Mouse (Mus musculus) adrenal gland, postnatal 4 days (tissue): ENCODE data around the gene Stxbp3. TPM values are rescaled to one million over a fixed set of nuclear protein-coding genes. Genes with fewer than 3 reads are reported as not detected.
"Not testable (repeated sequence)": the region's sequence is repeated elsewhere in the genome, so short reads cannot be mapped to it uniquely, and the experiment has no call there.

Experiments
- DNase-seq, 2 experiments: peaks; one replicate each; pipeline ENCODE4 v3.0.0; 2021 to 2022; ENCODE audit warnings: low spot score in 2 of 2, mixed read lengths in 2 of 2
- total RNA-seq, 2 experiments: library from RNA; stranded (reverse); gene quantifications; 2 replicates each; pipeline ENCODE4 v1.2.3; 2021

Stxbp3 gene
- total RNA-seq, 2 experiments from 2014 or later: 48.6 to 51.5 TPM

- DNase-seq: no peak
Measured at GRCm38 (mm10) chr3:108857714-108858113, 17.4 kb upstream of the Stxbp3 start.

GRCm38 (mm10) chr3:108857124-108857470 is 16.8 kb upstream of the Stxbp3 start:
- DNase-seq: no peak

DNA sequence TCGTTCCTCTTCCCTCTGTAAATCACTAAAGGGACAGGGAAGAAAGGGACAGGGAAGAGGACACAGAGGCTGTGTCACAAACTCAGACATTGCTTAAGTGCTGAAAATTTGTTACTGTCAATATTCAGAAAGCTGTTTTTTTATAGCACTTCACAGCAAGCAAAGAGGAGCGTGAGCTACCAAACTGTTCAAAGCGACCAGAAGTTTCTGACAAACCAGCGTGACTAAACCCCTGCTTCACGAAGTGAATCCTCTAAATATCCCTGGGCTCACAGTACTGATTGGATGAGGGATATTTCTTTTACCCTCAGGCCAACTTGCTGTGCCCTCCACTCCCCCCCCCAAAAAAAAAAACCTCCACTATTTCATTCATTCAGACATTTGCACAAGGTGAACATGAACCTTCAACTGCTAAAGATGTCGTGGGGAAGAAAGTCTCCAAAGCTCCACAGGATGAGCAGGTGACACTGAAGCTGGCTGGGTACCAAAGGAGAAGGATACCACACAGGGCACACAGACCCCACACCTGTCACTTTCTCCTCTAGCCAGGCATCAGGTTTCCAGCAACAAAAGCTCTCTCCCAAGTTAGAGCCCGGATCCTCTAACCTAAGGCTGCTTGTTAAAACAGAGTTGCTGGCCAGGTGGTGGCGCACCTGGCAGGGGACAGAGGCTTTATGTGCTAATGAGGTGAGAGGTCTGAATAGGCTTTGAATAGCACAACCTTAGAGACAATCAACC is 16.2 kb upstream of the Stxbp3 start:
- DNase-seq: no peak

- DNase-seq: peak; percentile 18 to 46
Measured at GRCm38 (mm10) chr3:108855864-108856263, 15.5 kb upstream of the Stxbp3 start.

- DNase-seq: peak in 1 of 2 experiments; percentile 32
Measured at GRCm38 (mm10) chr3:108855371-108855770, 15.0 kb upstream of the Stxbp3 start.

GRCm38 (mm10) chr3:108853266-108853665 is 12.9 kb upstream of the Stxbp3 start:
- DNase-seq: no peak

GRCm38 (mm10) chr3:108851996-108852697 is 11.8 kb upstream of the Stxbp3 start:
- no peak for DNase-seq

DNA sequence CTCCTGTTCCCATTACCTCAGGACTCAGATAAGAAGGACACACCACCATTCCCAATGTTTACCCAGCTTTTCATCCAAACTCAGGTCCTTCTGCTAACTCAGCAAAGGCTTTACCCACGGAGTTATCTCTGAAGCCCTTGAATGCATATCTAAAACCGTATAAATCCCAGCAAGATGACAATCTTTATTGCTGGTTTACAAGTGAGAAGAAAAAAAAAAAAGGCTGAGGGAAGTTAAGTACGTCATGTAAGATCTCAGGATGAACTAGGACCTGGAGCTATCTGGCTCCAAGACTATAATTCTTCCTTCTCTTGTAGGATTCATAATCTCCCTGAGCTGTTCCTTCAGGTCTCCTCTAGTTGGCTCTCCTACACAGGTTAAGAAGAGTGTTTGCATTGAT is 11.2 kb upstream of the Stxbp3 start:
- no peak for DNase-seq

DNA sequence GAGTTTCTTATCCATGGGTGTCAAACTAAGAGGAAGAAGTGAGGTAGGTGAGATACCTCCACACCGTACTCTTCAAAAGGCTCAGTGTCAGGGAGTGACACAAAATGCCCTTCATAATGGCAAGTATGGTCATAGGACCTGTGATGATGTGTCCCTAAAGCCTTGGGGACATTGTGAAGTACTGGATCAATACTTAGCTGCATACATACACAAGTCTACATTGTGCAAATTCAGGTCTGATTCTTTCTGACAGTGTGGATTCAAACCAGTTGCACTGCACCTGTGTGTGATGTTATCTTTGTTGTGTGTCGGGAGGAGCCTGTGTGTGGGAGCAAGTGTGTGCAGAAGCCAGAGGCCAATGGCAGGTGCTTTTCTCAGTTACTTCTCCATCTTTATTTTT is 10.7 kb upstream of the Stxbp3 start:
- DNase-seq: no peak

GRCm38 (mm10) chr3:108850506-108850905 is 10.2 kb upstream of the Stxbp3 start:
- DNase-seq: peak in 1 of 2 experiments; percentile 19

- DNase-seq: no peak
Measured at GRCm38 (mm10) chr3:108846616-108847015, 6.3 kb upstream of the Stxbp3 start.

- DNase-seq: no peak
Measured at GRCm38 (mm10) chr3:108844521-108844920, 4.2 kb upstream of the Stxbp3 start.

DNA sequence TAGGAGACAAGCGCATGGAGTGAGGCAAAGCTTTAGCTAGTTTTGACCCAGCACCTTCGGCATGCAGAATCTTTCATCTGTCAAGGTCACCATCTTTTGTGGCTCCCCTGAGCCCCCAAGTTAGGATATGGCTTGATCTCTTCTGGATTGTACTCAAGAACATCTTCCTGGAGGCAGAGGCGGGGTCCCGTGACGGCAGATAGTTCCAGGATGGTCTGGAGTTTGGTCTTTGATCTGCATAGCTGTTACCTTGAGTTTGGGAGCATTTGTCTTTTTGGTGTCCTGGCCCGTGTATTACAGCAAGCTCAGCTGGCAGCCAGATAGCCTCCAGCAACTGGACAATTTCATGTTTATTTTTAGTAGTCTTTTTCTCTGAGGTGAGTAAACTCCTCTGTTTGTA is 3.7 kb upstream of the Stxbp3 start:
- no peak for DNase-seq

DNA sequence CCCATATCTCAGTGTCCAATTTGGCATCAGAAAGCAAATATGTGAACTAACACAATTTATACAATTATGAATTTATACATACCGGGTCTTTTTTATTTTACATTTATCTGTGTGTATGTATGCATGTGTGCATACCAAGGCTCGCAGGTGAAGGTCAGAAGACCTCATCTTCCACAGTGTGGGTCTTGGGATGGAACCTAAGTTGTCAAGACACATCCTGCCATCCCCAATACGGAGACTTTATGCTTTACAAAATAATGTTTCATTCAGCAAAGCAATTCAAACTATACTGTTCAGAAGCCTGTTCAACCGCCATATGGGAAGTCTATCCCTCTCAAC is 359 bp upstream of the Stxbp3 start:
- DNase-seq: no peak

GRCm38 (mm10) chr3:108839647-108839999 is 703 bp downstream of the Stxbp3 start:
- DNase-seq: no peak

DNA sequence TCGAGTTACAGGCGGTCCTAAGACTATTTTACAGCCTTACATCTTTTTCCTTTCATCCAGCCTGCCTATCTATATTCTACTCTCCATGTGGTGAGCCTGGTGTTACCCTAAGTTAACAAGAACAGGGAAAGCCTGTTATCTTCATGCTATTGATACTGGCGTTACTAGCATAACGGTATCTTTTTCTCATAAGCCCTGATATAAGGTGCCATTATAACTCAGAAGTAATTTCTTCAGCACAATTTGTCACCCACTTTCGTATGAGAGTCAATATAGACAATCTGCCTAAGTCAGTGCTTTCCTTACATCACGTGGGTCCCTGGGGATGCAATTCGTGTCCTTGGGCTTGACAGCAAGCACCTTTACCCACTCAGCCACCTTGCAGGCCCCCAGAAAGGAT is 1.3 kb downstream of the Stxbp3 start:
- DNase-seq: no peak

DNA sequence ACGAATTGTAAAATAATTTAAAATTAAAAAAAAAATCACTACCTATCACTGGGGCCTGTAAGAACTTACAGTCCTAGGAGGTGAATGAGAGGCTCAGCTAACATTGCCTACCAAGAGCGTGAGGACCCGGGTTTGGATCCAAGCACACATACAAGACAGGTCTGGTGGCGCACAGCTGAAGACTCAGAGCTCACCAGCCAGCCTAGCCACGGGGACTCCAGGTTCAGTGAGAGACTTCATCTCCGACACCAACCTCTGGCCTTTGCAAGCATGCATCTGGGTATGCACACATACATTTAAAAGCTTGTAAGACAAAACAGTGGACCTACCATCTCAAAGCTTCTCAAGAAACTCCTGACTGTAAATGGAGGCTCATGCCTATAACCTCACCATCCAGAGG is 3.4 kb downstream of the Stxbp3 start:
- no peak for DNase-seq

- not testable (repeated sequence) for DNase-seq
Measured at GRCm38 (mm10) chr3:108833717-108834116, 6.6 kb downstream of the Stxbp3 start.

GRCm38 (mm10) chr3:108831750-108832149 is 8.6 kb downstream of the Stxbp3 start:
- DNase-seq: no peak

GRCm38 (mm10) chr3:108830493-108830892 is 9.8 kb downstream of the Stxbp3 start:
- no peak for DNase-seq

DNA sequence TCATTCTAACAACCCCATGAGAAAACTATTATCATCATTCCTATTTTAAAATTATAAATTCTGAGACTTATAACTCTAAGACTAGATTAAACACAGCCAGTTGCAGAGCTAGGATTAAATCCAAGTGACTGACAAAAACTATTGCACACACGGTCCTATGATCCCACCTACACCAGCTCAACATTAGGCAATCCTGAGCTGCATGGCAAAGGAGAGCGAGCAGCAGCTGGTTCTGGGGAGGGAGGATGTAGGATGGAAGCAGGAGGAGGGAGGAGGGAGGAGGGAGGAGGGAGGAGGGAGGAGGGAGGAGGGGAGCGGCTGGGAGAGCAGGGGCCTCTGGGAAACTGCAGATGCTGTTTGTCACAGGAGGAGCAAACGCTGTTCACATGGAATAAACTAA is 24.7 kb downstream of the Stxbp3 start:
- no peak for DNase-seq

DNA sequence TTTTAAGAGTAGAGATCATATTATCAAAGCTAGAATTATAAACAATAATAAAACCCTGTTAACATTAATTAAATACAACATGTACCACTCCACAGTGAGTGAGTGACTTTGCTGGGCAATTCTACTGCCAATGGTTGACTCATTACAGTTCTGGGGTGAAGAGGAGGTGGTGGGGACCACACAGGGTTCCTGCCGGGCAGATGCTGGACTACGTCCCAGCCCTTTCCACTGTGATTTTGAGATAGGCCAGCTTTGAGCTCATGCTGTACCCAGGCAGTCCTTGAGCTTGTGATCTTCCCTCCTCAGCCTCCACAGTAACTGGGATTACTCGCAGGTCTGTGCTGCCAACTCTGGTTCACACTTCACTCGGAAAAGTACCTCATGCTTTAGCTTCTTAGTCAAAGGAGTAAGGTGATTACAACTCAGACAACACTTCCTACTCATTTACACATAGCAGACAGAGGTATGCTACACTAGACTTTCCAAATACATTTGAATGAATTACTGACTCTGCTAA is 29.5 kb downstream of the Stxbp3 start:
- DNase-seq: no peak

GRCm38 (mm10) chr3:108805622-108806021 is 34.7 kb downstream of the Stxbp3 start:
- no peak for DNase-seq
